Mouse (Mus musculus): Measurements from ENCODE around the gene Gpatch1. TPM values are rescaled to one million over a fixed set of nuclear protein-coding genes. Genes with fewer than 3 reads are reported as not detected.
A peak's percentile ranks its signal among the peaks of the same experiment; 100 is the strongest.

The Gpatch1 gene
- polyA plus RNA-seq, 1 experiment from 2014 or later, result 5.6 TPM

DNA sequence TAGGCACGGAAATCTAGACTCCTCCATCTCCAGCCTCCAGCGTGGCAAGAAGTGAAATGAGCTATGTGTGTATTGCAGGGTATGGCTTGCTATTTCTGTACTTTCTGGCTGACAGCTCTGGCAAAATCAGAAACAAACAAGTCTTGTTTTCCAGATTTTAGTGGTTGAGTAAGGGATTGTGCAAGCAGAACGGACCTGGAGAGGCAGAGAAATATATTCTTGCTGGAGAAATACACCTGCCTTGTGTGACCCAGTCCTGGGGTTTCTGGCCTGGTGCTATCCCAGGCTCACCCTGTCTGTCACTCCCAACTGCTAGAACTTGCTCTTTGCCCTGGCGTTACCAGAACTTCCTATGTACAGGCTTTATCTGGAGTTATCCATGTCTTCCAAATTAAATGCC lies 24.3 kb upstream of the Gpatch1 start:
- no peak for TF ChIP-seq CTCF (IDR thresholded peaks at IDR 0.05; ENCODE audit: low read depth)
- TF ChIP-seq EP300 (IDR thresholded peaks at IDR 0.05; ENCODE audit: low read depth), result 0 out of 2 replicates have a peak, but pooled peaks have one; percentile 22
- no peaks in the 10 kb centered on the region for H3K9me3 ChIP-seq (ENCODE audit: low read length)
- WGBS (ENCODE audit: insufficient replicate concordance), result 44% methylated on average over 4 of the region's 4 CpGs
- no peak overlapping the region for H3K4me2 ChIP-seq (ENCODE audit: low read depth, low read length)
- DNase-seq (no peak), ATAC-seq (peak; percentile 81)
- 0 out of 2 replicates have a peak, but pooled peaks cover 3% of the 10 kb centered on the region for H3K27me3 ChIP-seq (ENCODE audit: insufficient read depth, low read length)
- no peaks in the 10 kb centered on the region for H3K36me3 ChIP-seq (replicated peaks; ENCODE audit: insufficient read depth, low read length)
- H3K9ac ChIP-seq (replicated peaks), result no peak overlapping the region
- H3K4me1 ChIP-seq (ENCODE audit: insufficient read depth), result peaks cover 4% of the 10 kb centered on the region; the same call in 1 of the 2 replicates
- peak overlapping the region; percentile 78 for H3K27ac ChIP-seq (ENCODE audit: low read depth)
- H3K4me3 ChIP-seq (ENCODE audit: low read depth, low read length), result no peak overlapping the region

DNA sequence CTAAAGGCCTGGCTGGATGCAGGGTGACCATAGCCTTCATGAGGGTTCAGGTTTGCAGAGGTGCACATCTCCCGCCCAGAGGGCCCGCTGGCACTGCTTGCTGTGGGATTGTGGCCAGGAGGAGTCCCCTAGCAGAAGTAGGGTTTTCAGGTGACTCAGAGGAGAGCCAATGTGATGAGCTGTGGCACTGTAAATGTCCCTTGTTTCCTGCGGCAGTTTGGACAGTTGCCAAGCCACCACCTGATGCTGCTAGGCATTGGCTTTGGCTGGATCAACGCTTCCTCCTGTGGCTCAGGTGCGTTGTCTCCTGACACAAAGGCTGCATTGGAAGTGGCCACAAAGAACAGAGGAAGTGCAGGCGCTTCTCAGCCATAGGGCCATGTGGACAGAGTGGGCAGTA lies 23.0 kb upstream of the Gpatch1 start:
- H3K4me3 ChIP-seq (ENCODE audit: low read depth, low read length), result no peak overlapping the region
- no peak overlapping the region for H3K4me2 ChIP-seq (ENCODE audit: low read depth, low read length)
- no peaks in the 10 kb centered on the region for H3K36me3 ChIP-seq (replicated peaks; ENCODE audit: insufficient read depth, low read length)
- peak; percentile 42 for ATAC-seq
- H3K9ac ChIP-seq (replicated peaks), result peak overlapping the region; percentile 13; the same call in 1 of the 2 replicates
- peak overlapping the region; percentile 78 for H3K27ac ChIP-seq (ENCODE audit: low read depth)
- DNase-seq, result peak; percentile 66
- H3K27me3 ChIP-seq (ENCODE audit: insufficient read depth, low read length), result 0 out of 2 replicates have a peak, but pooled peaks cover 3% of the 10 kb centered on the region
- H3K4me1 ChIP-seq (ENCODE audit: insufficient read depth), result peaks cover 7% of the 10 kb centered on the region; the same call in 1 of the 2 replicates
- TF ChIP-seq CTCF (IDR thresholded peaks at IDR 0.05; ENCODE audit: low read depth) (no peak), EP300 (IDR thresholded peaks at IDR 0.05; ENCODE audit: low read depth) (no peak)
- WGBS (ENCODE audit: insufficient replicate concordance), result 58% methylated on average over 6 of the region's 6 CpGs
- H3K9me3 ChIP-seq (ENCODE audit: low read length), result no peaks in the 10 kb centered on the region

DNA sequence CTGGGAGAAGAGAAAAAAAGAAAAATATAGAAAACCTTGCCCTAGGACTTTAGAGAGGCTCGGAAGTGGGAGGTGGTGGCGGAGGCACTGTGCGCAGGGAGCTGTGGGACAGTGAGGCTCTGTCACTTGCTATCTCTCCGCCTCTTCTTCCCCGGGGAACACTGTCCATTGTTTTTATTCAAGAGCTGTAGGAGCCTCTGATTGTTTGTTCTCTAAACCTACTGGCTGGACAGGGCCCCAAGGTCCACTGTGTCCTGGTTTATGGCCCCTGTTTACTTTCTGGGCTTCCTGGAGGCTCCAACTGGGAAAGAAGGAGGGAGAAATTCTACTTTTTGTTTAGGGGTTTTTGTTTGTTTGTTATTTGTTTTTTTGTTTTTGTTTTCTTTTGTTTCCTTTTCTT lies 22.0 kb upstream of the Gpatch1 start:
- peak overlapping the region; percentile 59 for H3K27ac ChIP-seq (ENCODE audit: low read depth)
- TF ChIP-seq EP300 (IDR thresholded peaks at IDR 0.05; ENCODE audit: low read depth) (no peak), CTCF (IDR thresholded peaks at IDR 0.05; ENCODE audit: low read depth) (no peak)

DNA sequence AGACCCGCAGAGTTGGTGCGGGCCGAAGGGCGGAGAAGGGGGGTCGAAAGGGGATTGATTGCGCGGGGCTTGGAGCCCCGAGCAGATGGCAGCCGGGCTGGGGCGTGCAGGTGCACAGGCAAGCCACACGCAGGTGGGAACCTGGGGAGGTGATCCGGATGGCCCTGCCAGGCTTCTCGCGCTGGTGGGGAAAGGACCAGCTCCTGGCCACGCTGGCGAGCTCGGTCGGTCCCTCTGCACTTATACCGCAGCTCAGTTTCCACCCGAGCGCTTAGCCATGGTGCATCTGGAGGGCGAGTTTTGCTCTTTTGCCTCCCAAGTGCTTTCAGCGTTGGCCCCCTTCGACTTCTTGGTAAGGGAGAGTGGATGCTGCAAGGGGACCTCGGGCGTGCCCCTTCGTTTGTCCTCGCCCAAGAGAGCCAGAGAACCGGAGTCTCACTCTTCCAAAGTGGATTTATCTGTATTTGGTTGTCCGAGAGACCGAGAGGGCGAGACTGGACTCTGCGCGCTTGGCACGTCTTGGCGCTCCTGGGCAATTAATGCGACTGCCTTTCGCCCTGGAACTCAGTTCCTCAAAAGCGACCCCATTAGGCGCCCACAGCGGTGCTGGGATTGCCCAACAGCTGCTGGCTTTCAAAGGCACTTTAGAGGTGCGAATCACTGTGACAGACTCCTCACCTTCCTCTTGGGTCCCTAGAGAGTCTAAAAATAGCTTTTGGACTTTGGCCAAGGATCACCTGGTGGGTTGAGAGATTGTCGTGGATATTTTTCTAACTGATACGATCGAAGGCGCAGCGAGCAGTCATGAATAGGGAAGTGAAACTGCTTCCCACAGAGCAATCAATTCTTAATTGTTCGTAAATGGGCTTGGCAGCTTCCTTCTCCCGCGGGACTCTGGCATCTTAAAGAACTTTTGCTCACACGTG lies 16.6 kb upstream of the Gpatch1 start:
- DNase-seq, result peak; percentile 50
- Histone ChIP-seq H3K9ac (replicated peaks) (peak overlapping the region; percentile 69), H3K4me2 (ENCODE audit: low read depth, low read length) (peak overlapping the region; percentile 97), H3K27me3 (ENCODE audit: insufficient read depth, low read length) (peaks cover 29% of the 10 kb centered on the region; the same call in 1 of the 2 replicates), H3K27ac (ENCODE audit: low read depth) (peak overlapping the region; percentile 90), H3K9me3 (ENCODE audit: low read length) (no peaks in the 10 kb centered on the region), H3K4me1 (ENCODE audit: insufficient read depth) (peaks cover 24% of the 10 kb centered on the region), H3K4me3 (ENCODE audit: low read depth, low read length) (peak overlapping the region; percentile 78), H3K36me3 (replicated peaks; ENCODE audit: insufficient read depth, low read length) (no peaks in the 10 kb centered on the region)
- WGBS (ENCODE audit: insufficient replicate concordance), result under 1% methylated on average over 48 of the region's 51 CpGs
- peak; percentile 9 for ATAC-seq
- TF ChIP-seq CTCF (IDR thresholded peaks at IDR 0.05; ENCODE audit: low read depth) (no peak), EP300 (IDR thresholded peaks at IDR 0.05; ENCODE audit: low read depth) (no peak)

More for the DNA sequence above, 22.0 kb upstream of the Gpatch1 start:
- no peak overlapping the region for H3K4me3 ChIP-seq (ENCODE audit: low read depth, low read length)
- no peaks in the 10 kb centered on the region for H3K36me3 ChIP-seq (replicated peaks; ENCODE audit: insufficient read depth, low read length)
- H3K27me3 ChIP-seq (ENCODE audit: insufficient read depth, low read length), result peaks cover 6% of the 10 kb centered on the region; the same call in 1 of the 2 replicates
- 42% methylated on average over 5 of the region's 5 CpGs for WGBS (ENCODE audit: insufficient replicate concordance)
- no peak overlapping the region for H3K9ac ChIP-seq (replicated peaks)
- no peak overlapping the region for H3K4me2 ChIP-seq (ENCODE audit: low read depth, low read length)
- DNase-seq (no peak), ATAC-seq (no peak)
- H3K9me3 ChIP-seq (ENCODE audit: low read length), result no peaks in the 10 kb centered on the region
- H3K4me1 ChIP-seq (ENCODE audit: insufficient read depth), result peaks cover 7% of the 10 kb centered on the region

DNA sequence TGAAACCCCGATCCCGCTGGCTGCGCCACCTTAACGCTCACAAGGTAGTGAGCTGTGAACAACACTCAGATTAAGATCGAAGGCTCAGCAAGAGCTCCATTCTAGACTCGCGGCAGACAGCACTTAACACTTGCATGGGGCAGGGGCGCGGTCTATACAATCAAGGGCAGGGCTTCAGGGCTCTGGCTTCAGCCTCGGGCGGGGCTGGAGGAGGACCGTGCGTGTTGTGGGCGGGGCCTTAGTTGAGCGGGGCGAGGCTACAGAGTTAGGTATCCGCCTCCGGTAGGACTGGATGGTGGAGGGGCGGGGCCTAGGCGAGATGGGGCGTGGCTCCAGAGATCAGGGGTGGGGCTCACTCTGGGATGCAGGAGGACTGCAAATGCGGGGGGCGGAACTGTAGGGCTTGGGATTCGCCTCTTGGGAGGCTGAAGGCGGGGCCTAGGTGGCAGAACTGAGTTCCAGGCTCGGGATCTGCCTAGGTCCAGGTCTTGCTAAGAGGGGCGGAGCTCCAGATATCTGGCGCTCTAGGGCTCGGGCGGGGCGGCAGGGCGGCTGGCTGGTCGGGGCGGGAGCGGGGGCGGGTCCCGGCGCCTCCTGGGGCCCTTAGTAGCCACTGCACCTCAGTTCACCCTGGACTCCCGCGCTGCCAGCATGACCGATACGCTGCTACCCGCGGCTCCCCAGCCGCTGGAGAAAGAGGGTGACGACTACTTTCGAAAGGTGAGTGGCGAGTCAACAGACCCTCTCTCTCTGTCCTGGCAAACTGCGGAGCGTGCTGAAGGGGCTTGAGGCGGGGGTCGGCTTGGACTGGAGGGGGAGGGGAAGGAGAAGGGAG lies 15.7 kb upstream of the Gpatch1 start, which contains the start of gene Rhpn2:
Gene Rhpn2, plus strand, starts transcription at position 479 of the 835 bp plus-strand sequence.
- peak within 1 kb of the TSS; percentile 90 for H3K27ac ChIP-seq (ENCODE audit: low read depth)
- H3K27me3 ChIP-seq (ENCODE audit: insufficient read depth, low read length), result peaks cover 26% of the 10 kb centered on the region; the same call in 1 of the 2 replicates
- H3K4me1 ChIP-seq (ENCODE audit: insufficient read depth), result peaks cover 24% of the 10 kb centered on the region
- H3K4me2 ChIP-seq (ENCODE audit: low read depth, low read length), result peak within 1 kb of the TSS; percentile 97
- DNase-seq (peak; percentile 99), ATAC-seq (peak; percentile 94)
- peak within 1 kb of the TSS; percentile 78 for H3K4me3 ChIP-seq (ENCODE audit: low read depth, low read length)
- TF ChIP-seq EP300 (IDR thresholded peaks at IDR 0.05; ENCODE audit: low read depth), result no peak
- TF ChIP-seq CTCF (IDR thresholded peaks at IDR 0.05; ENCODE audit: low read depth), result no peak; the same call in 1 of the 2 replicates
- under 1% methylated on average over 45 of the region's 52 CpGs for WGBS (ENCODE audit: insufficient replicate concordance)
- H3K9me3 ChIP-seq (ENCODE audit: low read length), result no peaks in the 10 kb centered on the region
- H3K36me3 ChIP-seq (replicated peaks; ENCODE audit: insufficient read depth, low read length), result no peaks in the 10 kb centered on the region
- H3K9ac ChIP-seq (replicated peaks), result peak within 1 kb of the TSS; percentile 69
